Mouse (Mus musculus): ENCODE data around the gene Aldh3a1.

DNA sequence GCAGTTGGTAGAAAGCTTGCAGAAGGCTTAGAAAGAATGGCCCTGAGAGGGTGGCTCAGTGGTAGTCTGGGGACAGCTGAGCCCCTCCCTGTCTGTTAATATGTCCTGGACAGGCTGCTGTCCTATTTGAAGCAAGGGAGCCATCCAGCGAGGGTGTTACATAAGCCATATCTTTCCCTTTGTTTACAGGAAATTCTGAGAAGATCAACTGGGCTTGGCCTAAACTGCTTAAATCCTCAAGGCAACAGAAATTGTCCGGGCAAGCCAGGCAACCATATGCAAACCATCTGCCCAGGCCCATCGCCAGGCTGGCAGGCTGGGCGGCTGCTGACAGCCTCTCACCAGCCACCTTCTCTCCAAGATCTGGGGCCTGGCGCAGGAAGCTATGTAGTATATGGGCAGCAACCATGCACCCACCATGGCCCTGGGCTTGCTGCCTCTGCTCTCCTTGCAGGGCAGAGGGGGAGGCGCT, 18.6 kb downstream of the Aldh3a1 start:
- TF ChIP-seq CTCF (IDR thresholded peaks at IDR 0.05; ENCODE audit: extremely low read depth, insufficient read length, insufficient replicate concordance, low read depth, low read length) (no peak), POLR2A (IDR thresholded peaks at IDR 0.05; ENCODE audit: low read depth, low read length) (no peak)
